Mouse (Mus musculus) embryo, embryonic 10.5 days (tissue): ENCODE measurements at regions not wholly inside any gene's neighbourhood (a gene's known extent, or its start where the extent isn't known, plus 50 kb on each side); places are given as distances from the start of the nearest gene placed in this dataset.
A peak's percentile ranks its signal among the peaks of the same experiment; 100 is the strongest.
"Not testable (repeated sequence)": the region's sequence is repeated elsewhere in the genome, so short reads cannot be mapped to it uniquely, and the experiment has no call there.

Experiments used
- DNase-seq: peaks from one replicate; pipeline ENCODE4 v3.0.0-alpha.2; 2015; ENCODE audit warnings: low spot score

GRCm38 (mm10) chr11:22573166-22573565 is 61.3 kb downstream of the Tmem17 start:
- DNase-seq: no peak

- no peak for DNase-seq
Measured at GRCm38 (mm10) chr11:22573802-22574201, 61.9 kb downstream of the Tmem17 start.

- DNase-seq: no peak
Measured at GRCm38 (mm10) chr11:22574506-22574905, 62.6 kb downstream of the Tmem17 start.

- DNase-seq: no peak
Measured at GRCm38 (mm10) chr11:22584100-22584487, 72.2 kb downstream of the Tmem17 start.

- DNase-seq: peak; percentile 67
Measured at GRCm38 (mm10) chr11:22584488-22585158, 72.7 kb downstream of the Tmem17 start.

GRCm38 (mm10) chr11:22587691-22588241 is 75.9 kb downstream of the Tmem17 start:
- DNase-seq: peak; percentile 69

- DNase-seq: no peak
Measured at GRCm38 (mm10) chr11:22588546-22588945, 76.7 kb downstream of the Tmem17 start.

- no peak for DNase-seq
Measured at GRCm38 (mm10) chr11:22589901-22590300, 78.0 kb downstream of the Tmem17 start.

- DNase-seq: not testable (repeated sequence)
Measured at GRCm38 (mm10) chr11:22591050-22591449, 79.2 kb downstream of the Tmem17 start.

GRCm38 (mm10) chr11:22592706-22593105 is 80.8 kb downstream of the Tmem17 start:
- no peak for DNase-seq

GRCm38 (mm10) chr11:22596076-22596804 is 84.4 kb downstream of the Tmem17 start:
- no peak for DNase-seq

- no peak for DNase-seq
Measured at GRCm38 (mm10) chr11:22596805-22597149, 84.9 kb downstream of the Tmem17 start.

GRCm38 (mm10) chr11:22600370-22600769 is 88.5 kb downstream of the Tmem17 start:
- no peak for DNase-seq

GRCm38 (mm10) chr11:22601977-22602376 is 90.1 kb downstream of the Tmem17 start:
- DNase-seq: no peak

GRCm38 (mm10) chr11:22602610-22603009 is 90.7 kb downstream of the Tmem17 start:
- no peak for DNase-seq

- DNase-seq: no peak
Measured at GRCm38 (mm10) chr11:22603397-22603796, 91.5 kb downstream of the Tmem17 start.

- no peak for DNase-seq
Measured at GRCm38 (mm10) chr11:22606380-22606779, 94.5 kb downstream of the Tmem17 start.

GRCm38 (mm10) chr11:22607645-22608044 is 95.8 kb downstream of the Tmem17 start:
- no peak for DNase-seq

GRCm38 (mm10) chr11:22608945-22609344 is 97.1 kb downstream of the Tmem17 start:
- DNase-seq: no peak

- no peak for DNase-seq
Measured at GRCm38 (mm10) chr11:22610433-22611101, 98.7 kb downstream of the Tmem17 start.

- DNase-seq: no peak
Measured at GRCm38 (mm10) chr11:22611102-22611869, 99.4 kb downstream of the Tmem17 start.

GRCm38 (mm10) chr11:22613500-22613899 is 101.6 kb downstream of the Tmem17 start:
- DNase-seq: no peak
